Mouse (Mus musculus): Measurements from ENCODE around the gene Tjp2. TPM values are rescaled to one million over a fixed set of nuclear protein-coding genes. Genes with fewer than 3 reads are reported as not detected.
"Not testable (repeated sequence)": the region's sequence is repeated elsewhere in the genome, so short reads cannot be mapped to it uniquely, and the experiment has no call there.

The Tjp2 gene
- total RNA-seq (2021) = 10 to 100 TPM; 21.8 to 23.2 TPM
- long read RNA-seq, full-length matches to known transcripts = 4 of 34 reads
- long read RNA-seq, partial matches to known transcripts = 7 of 34 reads
- long read RNA-seq, other reads (novel, unspliced or antisense) = 23 of 34 reads

DNA sequence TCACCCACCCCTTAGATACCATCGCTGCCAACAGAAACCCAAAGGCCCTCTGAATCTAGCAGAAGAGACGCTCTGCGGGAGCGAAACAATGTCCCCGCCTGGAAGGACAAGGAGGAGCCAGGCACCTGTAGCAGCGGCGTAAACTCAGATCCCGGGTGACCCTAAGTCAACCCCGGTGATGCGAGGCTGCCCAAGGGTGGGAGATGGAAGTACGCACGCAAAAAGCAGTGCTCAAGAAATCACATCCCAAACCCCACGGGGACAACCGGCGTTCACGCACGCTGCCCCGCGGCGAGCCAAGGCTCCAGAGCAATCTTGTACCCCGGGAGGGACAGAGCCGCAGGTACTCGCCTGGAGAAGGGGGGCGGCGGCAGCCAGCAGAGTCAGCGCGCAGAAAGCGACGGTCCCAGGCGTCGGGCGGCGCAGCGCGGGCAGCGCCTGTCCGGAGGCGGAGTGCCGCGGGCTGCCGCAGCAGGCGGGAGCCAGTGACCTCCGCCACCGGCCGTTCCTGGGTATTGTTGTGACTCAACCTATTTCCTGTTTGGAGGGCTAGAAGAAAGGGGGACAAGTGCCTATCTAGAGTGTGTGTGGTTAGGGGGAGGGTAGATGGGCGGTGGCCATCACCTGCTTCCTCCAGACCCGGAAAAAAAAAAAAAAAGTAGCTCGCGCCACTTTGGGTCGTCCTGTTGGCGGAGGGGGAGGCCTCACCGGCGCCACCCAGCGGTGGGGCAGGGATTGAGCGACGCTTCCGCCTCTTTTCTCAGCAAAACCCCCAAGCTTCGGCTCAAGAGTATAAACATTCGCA, at the start of gene Tjp2:
Tjp2 (minus strand) TSS at position 531 of the 805 bp plus-strand sequence.
- DNase-seq (ENCODE audit: low spot score in 2 of 2) = peak; percentile 2 to 36

DNA sequence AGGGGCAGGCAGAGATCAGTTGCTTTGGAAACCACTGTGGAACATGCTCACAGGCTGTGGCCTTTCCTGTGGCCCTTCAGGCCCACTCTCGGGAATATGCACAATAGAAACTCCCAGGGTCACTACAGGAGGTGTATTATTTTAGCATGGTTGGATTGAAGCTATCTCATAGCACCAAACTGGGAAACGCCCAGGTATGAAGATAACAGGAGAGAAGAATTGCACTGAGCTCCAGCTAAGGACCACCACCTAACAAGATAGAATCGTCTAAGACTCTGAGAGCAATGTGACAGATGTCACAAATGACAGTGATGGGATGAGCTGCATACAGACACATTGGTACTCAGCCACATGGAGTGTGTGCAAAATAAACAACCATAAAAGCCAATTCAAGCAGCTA, 49.5 kb upstream of the Tjp2 start:
- no peak for DNase-seq (ENCODE audit: low spot score in 2 of 2)

DNA sequence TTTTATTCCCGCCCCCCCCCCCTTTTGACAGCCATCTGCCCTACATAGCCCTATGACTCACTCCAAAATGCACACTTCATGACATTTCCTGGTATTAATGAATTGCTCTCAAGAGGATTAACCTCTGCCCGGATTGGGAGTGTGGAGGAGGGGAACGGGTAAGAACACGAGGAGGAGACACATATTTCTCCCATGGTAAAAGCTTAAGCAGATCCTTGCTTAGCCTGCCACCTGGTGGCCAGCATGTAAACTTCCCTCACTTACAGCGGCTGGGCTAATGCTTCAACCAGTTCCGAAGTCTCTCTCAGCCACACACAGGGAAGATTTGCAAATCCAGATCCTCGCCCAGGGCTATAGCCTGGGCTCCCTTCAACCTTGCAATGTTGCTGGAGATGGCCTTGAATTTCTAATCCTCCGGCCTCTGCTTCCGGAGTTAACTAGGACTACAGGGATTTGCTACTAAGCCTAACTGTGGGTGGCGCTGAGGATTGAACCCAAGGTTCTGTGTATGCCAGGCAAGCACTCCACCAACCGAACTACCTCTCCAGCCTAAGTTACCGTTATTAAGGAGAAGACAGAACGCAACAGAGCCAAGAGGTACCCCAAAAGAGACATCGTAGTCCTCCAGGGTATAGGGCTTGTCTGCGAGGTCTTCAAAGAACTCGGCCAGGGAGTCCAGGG, 47.1 kb upstream of the Tjp2 start:
- DNase-seq (ENCODE audit: low spot score in 2 of 2) = peak; percentile 76 to 78

DNA sequence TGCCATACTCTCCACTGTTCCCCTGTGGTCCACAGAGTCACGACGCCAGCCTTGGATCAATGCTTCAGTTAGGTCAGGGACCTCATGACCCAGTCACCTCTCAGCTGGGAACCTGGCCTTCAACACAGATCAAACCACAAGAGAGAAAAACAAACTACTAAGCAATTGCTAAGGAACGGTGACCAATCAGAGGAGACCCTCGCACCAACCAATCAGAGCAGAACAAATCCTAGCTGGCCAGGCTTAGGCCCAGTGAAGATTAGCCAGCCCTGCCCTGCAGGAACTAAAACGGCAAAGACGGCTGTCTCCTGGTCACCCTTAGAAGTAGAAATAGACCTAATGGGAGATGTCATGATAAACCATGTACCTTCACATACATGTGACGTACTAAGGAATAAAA, 46.5 kb upstream of the Tjp2 start:
- DNase-seq (ENCODE audit: low spot score in 2 of 2) = peak; percentile 20 to 47

DNA sequence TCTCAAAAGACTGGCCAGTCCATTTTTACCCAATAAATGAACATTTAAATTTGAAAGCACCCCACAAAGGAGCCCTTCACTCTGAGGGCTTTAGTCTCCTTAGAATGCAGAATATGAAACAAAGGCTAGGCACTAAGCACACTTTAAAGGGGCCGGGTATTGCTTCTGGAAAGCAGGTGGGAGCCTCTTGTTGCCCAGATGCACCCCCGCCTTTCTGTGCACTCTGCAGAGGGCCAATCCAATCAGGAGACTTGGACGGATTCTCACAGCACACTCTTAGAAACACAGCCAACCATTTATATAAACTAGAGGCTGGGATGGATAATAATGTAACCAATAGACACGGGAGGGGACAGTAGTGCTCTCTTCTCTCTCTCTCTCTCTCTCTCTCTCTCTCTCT, 43.7 kb upstream of the Tjp2 start:
- no peak for DNase-seq (ENCODE audit: low spot score in 2 of 2)

DNA sequence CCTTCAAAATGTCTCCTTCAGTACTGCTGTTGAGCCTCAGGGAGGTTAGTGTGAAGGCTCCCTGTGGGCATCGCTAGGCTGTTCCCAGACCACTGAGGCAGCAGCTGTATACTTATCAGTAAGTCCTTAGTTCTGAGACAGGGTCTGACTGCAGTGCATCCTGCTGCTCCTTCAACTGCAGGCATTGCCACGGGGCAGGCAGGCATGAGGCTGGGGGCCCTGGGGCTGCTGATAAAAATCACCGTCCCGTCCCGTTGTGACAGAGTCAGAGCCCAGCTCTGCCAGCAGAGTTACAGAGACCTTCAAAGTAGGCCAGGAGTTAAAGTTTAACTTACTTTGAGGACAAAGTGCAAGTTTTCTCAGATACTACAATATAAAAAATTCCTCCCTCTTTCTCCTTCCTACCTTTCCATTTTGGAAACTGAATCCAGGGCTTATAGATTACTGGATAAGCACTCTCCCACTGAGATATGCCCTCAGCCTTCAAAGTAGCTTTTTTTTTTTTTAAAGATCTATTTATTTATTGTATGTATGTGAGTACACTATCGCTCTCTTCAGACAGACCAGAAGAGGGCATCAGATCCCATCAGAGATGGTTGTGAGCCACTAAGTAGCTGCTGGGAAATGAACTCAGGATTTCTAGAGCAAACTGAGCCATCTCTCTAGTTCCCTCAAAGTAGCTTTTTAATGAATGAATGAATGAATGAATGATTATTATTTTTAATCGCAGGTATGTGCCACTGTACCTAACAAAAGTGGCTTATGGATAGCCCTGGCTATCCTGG, 41.4 kb upstream of the Tjp2 start:
- DNase-seq (ENCODE audit: low spot score in 2 of 2) = no peak

DNA sequence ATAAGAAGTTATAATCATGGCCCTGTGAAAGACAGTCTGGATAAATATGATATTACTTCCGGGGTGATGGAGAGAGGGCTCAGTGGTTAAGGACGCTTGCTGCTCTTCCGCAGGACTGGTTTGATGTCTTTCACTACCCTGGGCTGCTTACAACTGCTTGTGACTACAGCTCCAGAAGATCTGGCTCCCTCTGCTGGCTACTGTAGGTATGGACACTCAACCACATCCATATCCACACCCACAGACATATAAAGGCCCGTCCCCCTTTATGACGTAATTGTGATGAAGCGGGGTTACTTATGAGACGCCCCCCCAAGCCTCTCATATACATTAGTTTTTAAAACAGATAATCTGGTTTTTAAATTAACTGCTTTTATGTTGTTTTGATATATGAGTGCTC, 40.2 kb upstream of the Tjp2 start:
- DNase-seq (ENCODE audit: low spot score in 2 of 2) = peak; percentile 61 to 92

DNA sequence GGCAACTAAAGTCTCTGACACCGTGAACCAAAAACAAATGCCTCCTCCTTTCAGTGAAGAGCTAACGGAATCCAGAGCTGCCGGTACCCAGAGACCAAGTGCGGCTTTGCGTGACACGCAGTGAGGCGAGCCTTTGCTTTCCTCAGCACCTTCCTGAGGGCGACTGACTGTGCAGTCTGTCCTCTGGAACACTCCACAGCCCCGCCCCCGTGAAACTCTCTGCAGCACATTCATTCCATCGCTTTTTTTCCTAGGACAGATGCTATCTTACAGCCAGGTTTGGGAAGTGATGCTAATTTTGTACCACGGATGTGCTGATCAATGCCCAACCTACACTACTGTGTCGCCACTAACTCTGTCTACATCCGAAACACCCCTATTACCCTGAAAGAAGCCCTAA, 37.9 kb upstream of the Tjp2 start:
- DNase-seq (ENCODE audit: low spot score in 2 of 2) = no peak

DNA sequence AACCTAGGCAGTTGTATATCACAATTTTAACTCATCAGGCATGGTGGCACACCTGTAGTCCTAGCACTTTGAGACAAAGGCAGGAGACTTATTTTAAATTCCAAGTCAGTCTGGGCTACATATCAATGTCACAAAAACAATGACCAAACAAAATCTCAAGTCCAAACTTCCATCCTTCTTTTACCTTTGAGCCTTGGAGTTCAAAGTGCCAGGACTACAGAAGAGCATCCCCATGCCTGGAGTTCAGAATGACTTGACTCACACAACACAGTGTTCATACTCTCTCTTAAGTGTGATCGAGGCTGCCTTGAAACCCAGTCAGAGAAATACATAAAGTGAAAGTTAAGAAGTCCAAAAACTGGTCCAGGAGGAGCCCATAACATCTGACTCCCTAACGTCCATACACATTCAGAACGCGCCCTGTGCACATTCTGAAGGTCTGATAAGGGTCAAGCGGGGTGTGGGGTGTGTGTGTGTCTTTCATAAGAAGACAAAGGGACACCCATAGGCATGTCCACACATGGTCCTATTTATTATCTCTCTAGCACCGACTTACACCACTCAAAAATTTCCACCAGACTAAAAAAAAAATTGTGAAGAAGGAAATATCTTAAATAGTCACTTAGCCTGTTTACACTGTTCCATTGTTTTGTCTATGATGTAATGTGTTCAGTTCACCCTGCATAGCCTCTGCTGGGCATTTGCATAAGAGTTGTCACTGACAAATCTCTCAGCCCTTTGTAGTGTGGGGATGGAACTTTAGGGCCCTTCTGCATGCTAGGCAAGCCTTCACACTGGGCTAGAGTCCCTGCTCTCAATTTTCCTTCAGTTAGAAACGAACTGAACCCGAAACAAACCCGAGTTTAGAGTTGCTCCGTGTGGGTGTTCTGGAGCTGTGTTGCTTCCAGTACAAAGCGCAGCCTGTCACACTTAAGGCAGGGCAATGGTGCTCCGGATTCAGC, 34.8 kb upstream of the Tjp2 start:
- no peak for DNase-seq (ENCODE audit: low spot score in 2 of 2)

DNA sequence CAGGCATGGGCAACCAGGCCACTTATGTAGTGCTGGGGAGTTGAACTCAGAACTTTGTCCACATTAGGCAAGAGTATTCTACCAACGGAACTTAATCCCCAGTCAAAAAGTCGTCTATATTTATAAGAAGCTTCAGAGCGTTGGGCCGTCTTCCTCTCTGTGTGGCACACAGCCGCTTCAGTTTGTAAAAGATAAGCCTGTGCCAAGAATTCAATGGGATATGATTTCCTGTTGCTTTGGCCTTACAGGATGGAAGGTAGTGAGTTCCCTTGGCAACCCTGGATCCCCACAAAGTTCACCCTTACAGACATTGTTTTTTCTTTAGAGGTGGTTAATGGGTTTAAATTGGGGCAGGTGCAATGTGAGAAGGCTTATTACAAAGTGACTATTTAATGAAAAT, 33.5 kb upstream of the Tjp2 start:
- no peak for DNase-seq (ENCODE audit: low spot score in 2 of 2)

DNA sequence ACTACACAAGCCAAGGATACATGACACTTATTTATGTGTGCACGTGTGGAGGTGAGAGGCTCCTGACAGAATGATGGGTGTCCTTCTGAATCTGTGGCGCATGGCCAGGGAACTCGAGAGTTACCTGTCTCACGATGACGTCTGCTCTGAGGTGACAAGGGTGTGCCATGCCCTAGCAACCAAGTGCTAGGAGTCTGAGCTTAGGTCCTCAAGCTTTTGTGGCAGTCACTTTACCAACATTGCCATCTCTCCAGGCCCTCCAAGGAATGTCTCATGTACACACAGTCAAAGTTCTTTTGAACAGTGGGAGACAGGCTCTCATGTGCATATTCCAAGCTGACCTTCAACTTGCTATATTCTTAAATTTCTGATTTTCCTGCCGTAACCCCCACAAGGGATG, 33.1 kb upstream of the Tjp2 start:
- no peak for DNase-seq (ENCODE audit: low spot score in 2 of 2)

DNA sequence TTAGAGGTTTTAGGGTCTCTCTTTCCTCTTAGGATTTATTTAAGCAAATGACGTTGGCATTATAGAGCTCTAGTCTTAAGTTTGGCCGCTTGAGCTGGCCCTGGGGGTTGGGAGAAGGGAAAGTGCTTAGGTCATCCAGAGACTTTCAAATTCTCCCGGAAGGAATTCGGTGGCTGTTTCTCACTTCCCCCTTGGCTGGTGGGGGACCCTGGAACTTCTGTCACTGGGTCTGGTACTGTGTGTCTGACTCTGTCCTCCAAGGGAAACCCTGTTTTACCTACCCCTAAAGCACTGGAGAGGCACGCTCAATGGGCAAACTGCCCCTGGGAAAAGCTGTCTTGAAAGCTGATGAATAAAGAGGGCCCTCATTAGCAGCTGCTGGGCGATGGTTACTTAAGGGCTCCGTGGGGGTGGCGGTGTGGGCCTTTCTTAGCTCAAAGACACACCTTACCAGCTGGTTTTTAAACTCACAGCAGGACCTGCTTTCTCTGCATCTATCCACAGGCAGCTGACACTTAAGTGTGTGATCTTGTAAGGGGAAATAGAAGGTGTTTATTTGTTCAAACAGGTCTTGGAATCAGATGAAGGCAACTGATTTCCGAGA, 28.9 kb upstream of the Tjp2 start:
- DNase-seq (ENCODE audit: low spot score in 2 of 2) = no peak

DNA sequence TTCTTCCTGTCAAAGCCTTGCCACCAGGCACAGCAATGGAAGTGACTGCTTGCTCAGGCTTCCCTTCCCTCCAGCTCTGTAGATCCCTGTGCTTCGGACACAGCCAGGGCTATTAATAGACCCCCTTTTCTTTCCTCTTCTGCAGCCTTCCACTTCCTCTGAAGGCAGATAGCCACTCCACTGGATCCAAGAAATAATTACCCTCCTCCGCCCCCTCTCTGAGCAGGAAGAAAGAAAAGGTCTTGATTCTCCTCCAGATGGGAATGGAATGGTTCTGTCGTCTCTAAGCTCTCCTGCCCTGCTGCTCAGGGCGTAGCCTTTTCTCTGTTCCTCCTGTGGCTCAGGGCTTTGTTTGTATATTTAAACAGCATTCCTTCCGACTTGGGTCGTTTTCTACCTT, 27.0 kb upstream of the Tjp2 start:
- no peak for DNase-seq (ENCODE audit: low spot score in 2 of 2)

DNA sequence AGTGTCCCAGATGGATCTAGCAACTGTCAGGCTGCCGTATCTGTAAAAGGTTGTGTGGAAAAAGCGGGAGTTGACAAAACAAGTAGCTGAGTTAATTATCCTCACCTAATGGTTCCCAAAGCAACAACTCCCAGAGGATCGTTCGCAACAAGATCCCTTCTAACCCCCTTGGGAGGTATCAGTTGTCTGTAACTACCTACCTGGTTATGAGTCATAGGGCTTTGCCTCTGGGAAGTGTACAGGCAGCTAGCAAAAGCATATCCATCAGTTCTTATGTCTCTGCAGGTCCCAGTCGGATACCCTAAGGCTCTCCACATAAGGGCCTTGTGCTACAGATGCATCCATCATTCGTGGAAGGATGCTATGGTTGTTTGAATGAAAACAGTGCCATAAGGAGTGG, 18.5 kb upstream of the Tjp2 start:
- DNase-seq (ENCODE audit: low spot score in 2 of 2) = no peak

DNA sequence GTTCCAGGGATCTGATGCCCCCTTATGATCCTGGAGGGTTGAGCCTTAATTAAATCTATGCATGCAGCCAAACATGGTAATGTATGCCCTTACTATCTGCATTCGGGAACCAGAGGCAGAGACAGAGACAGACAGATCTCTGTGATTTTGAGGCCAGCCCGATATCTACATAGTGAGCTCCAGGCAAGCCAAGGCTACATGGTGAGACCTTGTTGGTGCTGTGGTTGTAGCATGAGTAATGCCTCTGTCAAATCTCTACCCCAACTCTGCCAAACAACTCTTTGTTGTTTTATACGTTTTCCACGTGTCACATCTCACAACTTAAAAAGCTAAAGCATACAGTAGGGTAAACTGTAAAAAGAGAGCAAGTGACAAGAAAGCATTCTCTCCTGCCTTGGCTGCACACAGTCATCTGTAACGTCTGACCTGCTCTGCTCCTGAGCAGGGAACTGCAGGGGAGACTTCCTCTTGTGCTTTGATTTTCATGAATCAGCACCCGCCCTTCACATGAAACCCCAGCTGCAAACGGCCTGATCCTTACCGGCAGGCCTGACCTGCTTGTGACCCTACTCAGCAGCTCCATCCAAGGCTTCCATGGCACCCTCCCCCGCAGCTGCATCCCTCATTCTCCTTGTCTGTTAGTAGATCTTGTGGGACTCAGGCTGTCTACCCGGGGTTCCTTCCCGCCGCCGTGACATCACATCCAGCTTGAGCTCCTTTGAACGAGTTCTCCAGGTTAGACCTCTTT, 17.1 kb upstream of the Tjp2 start:
- DNase-seq (ENCODE audit: low spot score in 2 of 2) = no peak

DNA sequence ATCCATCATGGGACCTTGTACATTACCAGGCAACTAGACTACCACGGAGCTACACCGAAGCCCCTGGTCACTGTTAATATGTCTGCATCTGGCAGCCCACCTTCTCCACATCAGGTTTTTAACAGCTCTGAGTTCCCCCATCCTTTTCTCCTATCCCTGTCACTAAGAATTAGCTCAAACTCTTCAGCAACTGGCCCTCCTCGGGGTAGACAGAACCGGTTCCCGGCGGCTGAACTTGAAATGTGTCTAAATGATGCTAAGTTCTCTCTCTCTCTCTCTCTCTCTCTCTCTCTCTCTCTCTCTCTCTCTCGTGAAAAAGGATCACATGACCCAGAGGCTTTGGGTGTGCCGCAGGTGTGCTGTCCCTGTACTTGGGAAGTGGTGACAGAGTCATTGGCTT, 16.4 kb upstream of the Tjp2 start:
- no peak for DNase-seq (ENCODE audit: low spot score in 2 of 2)

DNA sequence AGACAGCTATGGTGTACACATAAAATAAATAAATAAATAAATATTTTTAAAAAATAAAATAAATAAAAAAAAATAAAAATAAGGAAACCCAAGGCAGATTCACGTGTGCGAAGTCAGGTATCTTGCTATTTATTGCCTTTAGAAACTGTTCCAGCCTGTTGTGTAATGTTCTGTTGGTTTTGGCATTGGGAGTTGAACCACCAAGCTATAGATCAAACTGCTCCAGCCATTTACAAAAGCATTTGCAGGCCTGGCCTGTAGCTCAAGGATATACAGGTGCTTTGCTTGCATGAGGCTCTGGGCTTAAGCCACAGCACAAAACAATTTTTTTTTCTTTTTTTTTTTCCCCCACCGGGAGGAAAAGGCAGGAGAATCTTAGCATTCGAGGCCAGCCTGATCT, 13.2 kb upstream of the Tjp2 start:
- no peak for DNase-seq (ENCODE audit: low spot score in 2 of 2)

DNA sequence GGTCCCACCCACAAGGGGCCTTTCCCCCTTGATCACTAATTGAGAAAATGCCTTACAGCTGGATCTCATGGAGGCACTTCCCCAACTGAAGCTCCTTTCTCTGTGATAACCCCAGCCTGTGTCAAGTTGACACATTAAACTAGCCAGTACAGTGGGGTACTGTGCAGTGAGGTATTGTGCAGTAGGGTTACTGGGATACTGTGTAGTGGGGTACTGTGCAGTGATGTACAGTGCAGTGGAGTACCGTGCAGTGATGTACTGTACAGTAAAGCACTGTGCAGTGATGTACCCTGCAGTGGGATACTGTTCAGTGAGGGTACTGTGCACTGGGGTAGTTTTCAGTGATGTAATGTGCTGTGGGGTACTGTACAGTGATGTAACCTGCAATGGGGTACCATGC, 7.5 kb upstream of the Tjp2 start:
- not testable (repeated sequence) for DNase-seq (ENCODE audit: low spot score in 2 of 2)

DNA sequence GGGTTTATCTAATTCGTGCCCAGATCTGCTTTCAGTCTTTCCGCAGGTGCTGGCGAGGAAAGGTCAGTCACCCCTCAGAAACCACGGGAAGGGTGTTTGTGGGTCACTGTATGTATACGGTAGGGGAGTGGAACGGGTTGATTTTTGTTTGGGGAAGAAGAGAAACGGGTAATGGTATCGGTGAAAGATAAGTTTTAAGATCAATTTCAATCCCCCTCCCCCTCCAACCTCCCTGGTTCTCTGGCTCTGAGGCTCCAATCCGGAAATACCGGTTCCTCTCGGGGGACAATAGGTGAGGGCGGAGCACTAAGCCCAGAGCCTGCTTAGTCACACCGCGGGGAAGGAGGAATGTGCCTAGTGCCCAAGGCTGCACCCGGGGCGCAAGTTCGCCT, 471 bp upstream of the Tjp2 start:
- DNase-seq (ENCODE audit: low spot score in 2 of 2) = no peak

DNA sequence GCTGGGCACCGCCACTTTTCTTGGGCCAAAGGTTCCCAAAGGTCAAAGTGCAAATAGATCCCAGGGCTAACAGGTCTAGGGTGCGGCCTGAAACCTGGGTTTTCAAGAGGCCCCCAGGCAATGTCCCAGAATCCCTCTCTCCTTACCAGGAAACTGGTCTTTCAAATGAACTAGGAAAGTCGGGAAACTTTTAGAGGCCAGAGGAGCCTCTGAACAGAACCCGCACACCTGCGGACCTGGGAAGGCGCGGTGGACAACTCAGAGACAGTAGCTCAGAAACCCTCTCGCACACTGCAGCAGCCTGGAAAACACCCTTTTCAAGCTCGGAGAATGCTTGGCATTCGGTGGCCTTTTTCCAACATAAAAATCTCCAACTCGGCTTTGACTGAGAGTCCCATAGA, 979 bp downstream of the Tjp2 start:
- peak in 1 of 2 experiments; percentile 8 for DNase-seq (ENCODE audit: low spot score in 2 of 2)

Measured in layer of hippocampus, adult 18-20 months (tissue).